Mouse (Mus musculus): ENCODE measurements around the gene Eloa. TPM values are rescaled to one million over a fixed set of nuclear protein-coding genes. Genes with fewer than 3 reads are reported as not detected.

Eloa gene
- total RNA-seq, 2 experiments from 2014 or later, result 50.6 to 50.7 TPM

GRCm38 (mm10) chr4:135960717-135961116 is 60.8 kb downstream of the Eloa start:
- DNase-seq (ENCODE audit: low spot score in 2 of 2), result peak; percentile 56 to 72

GRCm38 (mm10) chr4:135958354-135958753 is 63.2 kb downstream of the Eloa start:
- no peak for DNase-seq (ENCODE audit: low spot score in 2 of 2)

- no peak for DNase-seq (ENCODE audit: low spot score in 2 of 2)
Measured at GRCm38 (mm10) chr4:135955886-135956285, 65.7 kb downstream of the Eloa start.

DNA sequence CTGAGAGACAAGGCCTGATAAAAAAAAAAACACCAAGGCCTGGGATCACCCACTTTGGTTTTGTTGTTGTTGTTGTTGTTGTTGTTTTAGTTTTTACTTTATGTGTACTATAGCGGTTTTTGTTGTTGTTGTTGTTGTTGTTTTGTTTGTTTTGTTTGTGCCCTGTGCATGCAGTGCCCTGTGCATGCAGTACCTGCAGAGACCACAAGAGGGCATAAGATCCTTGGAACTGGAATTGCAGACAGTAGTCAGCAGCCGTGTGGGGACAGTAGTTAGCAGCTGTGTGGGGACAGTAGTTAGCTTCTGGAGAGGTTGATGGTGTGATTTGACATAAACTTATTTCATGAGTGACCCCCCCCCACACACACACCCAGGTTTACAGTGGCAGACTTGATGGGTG is 67.3 kb downstream of the Eloa start:
- peak in 1 of 2 experiments; percentile 63 for DNase-seq (ENCODE audit: low spot score in 2 of 2)

Other genes starting within 250 kb of the Eloa start
- gene Srsf10, start 166.0 kb downstream of the Eloa start, total RNA-seq (2021), result 100 to 1,000 TPM; 145 to 183 TPM
- gene Pnrc2, start 147.9 kb downstream of the Eloa start, total RNA-seq (2021), result 100 to 1,000 TPM; 152 to 159 TPM
- gene Cnr2, start 126.4 kb downstream of the Eloa start, total RNA-seq (2021), result 1 to 10 TPM; 3.8 to 4.1 TPM
- 10 to 100 TPM; 88.2 to 99.0 TPM for gene Fuca1, start 101.0 kb downstream of the Eloa start, total RNA-seq (2021)
- 10 to 100 TPM; 48.9 to 65.6 TPM for gene Hmgcl, start 75.3 kb downstream of the Eloa start, total RNA-seq (2021)
- 10 to 100 TPM; 17.7 to 24.6 TPM for gene Gale, start 58.0 kb downstream of the Eloa start, total RNA-seq (2021)
- gene Lypla2, start 49.1 kb downstream of the Eloa start, total RNA-seq (2021), result 10 to 100 TPM; 64.7 to 65.4 TPM
- 10 to 100 TPM; 35.2 to 39.2 TPM for gene Pithd1, start 34.5 kb downstream of the Eloa start, total RNA-seq (2021)
- 100 to 1,000 TPM; 700 to 707 TPM for gene Rpl11, start 31.7 kb upstream of the Eloa start, total RNA-seq (2021)
- 10 to 100 TPM; 97.4 to 99.5 TPM for gene Id3, start 121.7 kb upstream of the Eloa start, total RNA-seq (2021)
- 10 to 100 TPM; 15.0 to 23.0 TPM for gene E2f2, start 150.6 kb upstream of the Eloa start, total RNA-seq (2021)
- gene Asap3, start 184.6 kb upstream of the Eloa start, total RNA-seq (2021), result 1 to 10 TPM; 6.0 to 6.1 TPM
- 10 to 100 TPM; 10.6 to 13.1 TPM for gene Tcea3, start 226.0 kb upstream of the Eloa start, total RNA-seq (2021)

Data from adrenal gland, postnatal 4 days (tissue).